Mouse (Mus musculus): Measurements from ENCODE around the gene Hdac11. TPM values are rescaled to one million over a fixed set of nuclear protein-coding genes. Genes with fewer than 3 reads are reported as not detected.

Hdac11 gene
- total RNA-seq, 2 experiments from 2014 or later, result 15.7 to 16.7 TPM

DNA sequence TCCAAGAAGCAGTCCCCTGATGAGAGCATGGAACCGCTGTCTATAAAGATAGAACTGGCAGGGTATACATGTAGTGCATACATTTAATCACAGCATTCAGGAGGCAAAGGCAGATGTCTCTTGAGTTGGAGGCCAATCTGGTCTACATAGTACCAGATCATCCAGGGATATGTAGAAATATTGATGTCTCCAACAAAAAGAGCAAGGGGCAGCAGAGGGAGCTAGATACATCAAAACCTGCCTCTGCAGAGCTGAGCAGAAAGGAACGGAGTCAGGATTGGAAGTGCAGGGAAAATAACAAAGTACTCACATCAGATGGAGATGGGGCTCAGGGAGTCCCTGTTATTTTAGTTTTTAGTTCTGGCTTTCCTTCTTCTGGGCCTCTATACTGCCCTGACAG lies 8.1 kb downstream of the Hdac11 start:
- no peak for DNase-seq
- intact Hi-C loops (cut with DNase I), result loop anchor here (10.0 kb wide), 1 partner anchor 350 kb away; the partner anchor contains the start of genes Lsm3 and Xpc

DNA sequence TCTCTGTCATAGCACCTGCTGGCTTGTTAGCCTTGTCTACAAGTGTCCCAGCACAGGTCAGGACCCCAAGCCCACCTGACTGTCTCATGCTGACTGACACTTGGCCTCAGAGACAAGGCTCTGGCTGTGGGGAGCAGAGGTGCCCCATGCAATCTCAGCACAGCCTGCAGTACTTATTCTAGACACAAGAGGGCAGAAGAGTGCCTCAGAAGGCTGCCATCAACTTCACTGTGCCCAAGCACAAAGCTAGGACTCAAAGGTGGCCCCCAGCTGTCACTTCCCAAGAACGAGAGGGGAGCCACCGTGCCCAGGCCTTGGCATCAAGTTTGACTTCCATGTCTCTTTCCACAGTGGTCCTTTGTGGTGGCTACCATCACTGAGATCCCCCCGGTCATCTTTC lies 8.7 kb downstream of the Hdac11 start:
- DNase-seq, result peak; percentile 77 to 81

DNA sequence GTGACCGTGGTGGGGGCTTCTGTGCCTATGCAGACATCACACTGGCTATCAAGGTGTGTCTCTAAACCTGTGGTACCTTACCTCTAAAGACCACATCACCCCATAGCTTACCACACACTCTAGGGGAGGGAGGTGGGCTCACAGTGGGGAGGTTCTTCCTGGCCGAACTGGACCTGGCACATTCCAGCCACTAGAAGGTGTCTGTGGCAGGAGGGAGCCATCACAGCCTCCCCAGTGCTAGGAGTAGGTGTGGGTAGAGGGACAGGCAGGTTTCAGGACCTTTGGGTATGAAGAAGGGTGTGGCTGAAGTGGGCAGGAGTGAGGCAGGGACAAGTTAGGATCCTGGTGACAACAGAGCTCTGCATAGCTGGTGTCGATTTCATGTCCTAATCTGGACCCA lies 11.4 kb downstream of the Hdac11 start:
- intact Hi-C loops (cut with DNase I), result loop anchor here (2.0 to 10.0 kb wide), 2 partner anchors 247 to 347 kb away; partner anchors contain the start of genes Lsm3 and Xpc
- DNase-seq, result no peak

More for the DNA sequence above, 8.7 kb downstream of the Hdac11 start:
- intact Hi-C loops (cut with DNase I), result loop anchor here (1.0 to 10.0 kb wide), 2 partner anchors 112 to 350 kb away; partner anchors contain the start of genes Lsm3 and Xpc

DNA sequence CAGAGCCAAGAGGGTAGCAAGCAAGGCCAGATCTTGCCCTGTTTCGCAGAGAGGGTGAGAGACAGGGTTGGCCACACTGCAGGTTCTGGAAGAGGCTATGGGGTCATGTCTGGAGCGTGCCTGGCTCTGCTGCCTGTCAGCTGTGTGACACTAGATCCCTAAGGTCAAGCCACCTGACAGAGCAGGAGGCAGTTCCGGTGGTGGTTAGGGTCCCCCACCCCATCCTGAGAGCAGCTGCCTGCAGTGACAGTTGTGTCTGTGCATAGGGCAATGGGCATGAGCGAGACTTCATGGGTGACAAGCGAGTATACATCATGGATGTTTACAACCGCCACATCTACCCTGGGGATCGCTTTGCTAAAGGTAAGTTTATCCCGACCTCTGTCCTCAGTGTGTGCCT lies 12.7 kb downstream of the Hdac11 start:
- DNase-seq, result no peak
- intact Hi-C loops (cut with DNase I), result loop anchor here (10.0 kb wide), 1 partner anchor 346 kb away; the partner anchor contains the start of genes Lsm3 and Xpc

DNA sequence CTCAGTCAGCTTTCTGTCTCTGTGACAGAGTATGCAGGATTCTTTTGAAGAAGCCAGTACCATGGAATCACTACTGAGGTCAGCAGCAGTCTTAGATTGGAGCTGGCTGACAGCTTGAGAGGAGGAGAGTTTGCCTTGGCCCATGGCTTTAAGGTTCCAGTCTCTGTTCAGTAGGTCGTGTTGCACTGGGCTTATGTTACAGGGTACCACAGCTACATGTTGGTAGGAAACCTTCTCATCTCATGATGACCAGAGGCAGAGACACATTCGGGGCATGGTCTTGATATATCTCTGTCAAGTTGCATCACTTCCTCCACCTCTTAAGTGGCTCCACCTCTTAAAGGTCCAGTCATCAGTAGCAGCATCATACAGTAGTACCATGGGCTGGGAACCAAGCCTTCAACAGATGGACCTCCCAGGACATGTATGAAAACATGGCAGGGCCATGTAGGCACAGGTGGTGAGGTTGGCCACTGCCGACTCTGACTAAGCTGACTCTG lies 15.0 kb downstream of the Hdac11 start:
- intact Hi-C loops (cut with DNase I), result no loop called here

DNA sequence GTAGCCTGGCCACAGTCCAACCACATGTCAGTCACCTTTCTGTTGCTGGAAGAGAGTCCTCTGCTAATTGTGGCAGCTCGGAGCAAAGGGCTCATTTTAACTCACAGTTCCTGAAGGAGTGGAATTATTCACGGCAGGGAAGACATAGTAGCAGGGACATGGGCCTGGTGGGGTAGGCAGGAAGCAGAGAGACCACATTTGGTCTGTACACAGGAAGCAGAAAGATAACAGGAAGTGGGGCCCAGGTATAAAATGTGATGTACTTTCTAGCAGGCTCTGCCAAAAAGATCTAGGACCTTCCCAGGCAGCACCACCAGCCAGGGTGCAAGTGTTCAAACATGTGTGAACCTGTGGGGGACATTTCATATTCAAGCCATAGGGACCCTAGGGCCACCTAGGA lies 15.9 kb downstream of the Hdac11 start:
- DNase-seq, result no peak
- intact Hi-C loops (cut with DNase I), result no loop called here

More for the DNA sequence above, 15.0 kb downstream of the Hdac11 start:
- DNase-seq, result no peak

DNA sequence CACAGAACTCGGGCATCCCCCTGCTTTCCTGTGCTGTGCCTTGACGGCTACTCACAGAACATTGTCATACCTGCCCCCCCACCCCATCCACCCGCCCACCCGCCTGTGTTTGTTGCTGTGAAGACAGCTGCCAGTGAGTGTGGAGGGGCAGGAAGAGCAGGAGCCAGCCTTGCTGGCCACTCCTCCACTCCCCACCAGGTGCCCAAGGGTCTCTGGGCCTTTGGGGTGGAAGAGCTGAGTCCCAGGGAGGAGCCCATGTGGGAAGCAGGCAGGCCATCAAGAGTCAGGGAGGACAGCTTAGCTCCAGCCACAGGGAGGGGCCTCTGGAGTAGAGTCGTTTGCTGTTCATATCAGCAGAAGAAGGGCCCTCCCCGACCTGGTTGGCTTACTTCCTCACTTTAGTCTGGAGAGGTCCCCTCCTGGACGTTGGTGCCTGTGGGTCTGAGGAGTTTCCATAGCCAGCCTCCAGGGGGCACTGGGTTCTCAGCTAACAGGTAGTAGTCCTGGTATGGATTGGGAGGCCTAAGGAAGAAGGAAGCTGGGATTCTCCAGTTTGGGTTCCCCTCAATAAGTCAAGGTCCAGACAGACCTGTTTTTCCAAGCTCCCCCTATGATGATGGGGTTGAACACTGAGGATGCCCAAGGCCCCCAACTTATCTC lies 16.9 kb downstream of the Hdac11 start:
- DNase-seq, result peak; percentile 76 to 79
- intact Hi-C loops (cut with DNase I), result loop anchor here (1.0 kb wide), 2 partner anchors 104 to 108 kb away; no protein-coding TSS in a partner anchor

DNA sequence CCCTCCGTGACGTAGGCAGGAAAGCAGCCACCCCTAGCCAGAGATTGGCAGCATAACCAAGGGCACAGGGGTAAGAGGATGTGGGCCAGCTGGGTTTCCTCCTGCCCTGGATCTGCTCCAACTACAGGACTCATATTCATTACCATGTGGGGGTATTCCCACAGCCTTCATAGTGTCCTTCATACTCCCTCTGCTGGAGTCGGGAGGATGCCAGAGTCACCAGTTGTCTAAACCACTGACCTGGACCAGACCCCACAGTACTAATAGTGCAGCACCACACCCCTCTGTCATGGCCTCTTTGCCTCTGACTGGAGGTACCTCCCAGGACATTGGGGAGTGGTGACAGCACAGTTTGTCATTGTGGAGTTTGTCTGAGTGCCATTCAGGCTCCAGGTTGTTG lies 17.7 kb downstream of the Hdac11 start:
- DNase-seq, result no peak
- intact Hi-C loops (cut with DNase I), result no loop called here

DNA sequence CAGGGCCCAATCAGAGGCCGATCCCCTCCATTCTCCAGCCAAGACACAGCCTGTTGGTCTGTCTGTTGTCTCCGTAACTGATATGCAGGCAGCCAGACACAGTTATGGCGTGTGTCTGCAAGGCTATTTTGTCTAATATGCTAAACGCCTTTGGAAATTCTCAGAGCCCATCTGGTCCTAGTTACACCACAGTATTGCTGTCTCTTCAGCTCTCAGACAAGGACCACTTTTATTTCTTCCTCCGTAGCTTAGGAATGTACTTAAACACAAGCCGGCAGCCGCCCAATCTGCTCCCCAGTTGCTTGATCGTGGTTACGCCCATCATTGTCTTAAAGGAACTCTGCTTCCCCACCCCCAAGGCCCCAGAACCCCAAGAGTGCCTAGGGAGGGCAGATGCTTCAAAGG lies 24.3 kb downstream of the Hdac11 start:
- intact Hi-C loops (cut with DNase I), result loop anchor here (2.0 kb wide), 1 partner anchor 32 kb away; the partner anchor contains the start of gene Fbln2
- peak in 1 of 2 experiments; percentile 54 for DNase-seq

DNA sequence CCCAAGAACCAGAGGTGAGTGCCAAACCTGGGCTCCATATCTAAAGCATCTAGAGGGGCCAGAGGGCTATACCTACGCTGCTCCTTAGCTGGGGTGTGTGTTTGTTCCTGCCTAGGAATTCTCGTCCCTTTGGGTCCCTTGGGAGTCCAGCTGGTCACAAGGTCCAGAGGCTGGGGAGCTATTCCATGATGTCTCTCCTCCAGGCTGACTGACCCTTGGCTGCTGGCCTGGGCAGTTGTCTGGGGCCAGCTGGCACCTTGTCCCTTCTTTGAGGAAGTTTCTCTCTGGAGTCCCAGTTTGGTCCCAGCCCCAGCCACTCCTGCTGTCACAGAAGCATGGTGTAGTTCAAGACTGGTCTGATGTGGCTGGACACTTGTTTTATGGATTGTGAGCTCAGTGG lies 24.9 kb downstream of the Hdac11 start:
- intact Hi-C loops (cut with DNase I), result loop anchor here (2.0 kb wide), 1 partner anchor 31 kb away; the partner anchor contains the start of gene Fbln2
- peak; percentile 87 to 91 for DNase-seq

DNA sequence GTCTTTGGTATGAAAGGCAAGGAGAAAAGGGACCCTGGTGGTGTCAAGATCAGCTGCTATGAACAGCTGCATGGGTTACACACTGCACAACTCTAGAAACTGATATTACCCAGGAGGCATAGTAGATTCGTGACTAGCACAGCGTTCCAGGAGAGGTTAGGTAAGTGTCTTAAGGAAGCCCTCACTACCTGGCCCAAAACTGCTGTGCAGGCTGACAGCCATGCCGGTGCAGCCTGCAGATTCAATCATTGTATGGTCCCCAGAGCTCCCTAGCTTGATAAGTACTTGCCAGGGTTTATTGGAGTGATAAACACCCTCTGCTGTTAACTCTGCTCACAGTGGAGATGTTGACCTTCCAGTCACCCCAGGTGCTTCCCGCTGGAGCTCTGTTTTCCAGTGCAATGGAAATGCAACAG lies 25.6 kb downstream of the Hdac11 start:
- DNase-seq, result no peak
- intact Hi-C loops (cut with DNase I), result no loop called here

DNA sequence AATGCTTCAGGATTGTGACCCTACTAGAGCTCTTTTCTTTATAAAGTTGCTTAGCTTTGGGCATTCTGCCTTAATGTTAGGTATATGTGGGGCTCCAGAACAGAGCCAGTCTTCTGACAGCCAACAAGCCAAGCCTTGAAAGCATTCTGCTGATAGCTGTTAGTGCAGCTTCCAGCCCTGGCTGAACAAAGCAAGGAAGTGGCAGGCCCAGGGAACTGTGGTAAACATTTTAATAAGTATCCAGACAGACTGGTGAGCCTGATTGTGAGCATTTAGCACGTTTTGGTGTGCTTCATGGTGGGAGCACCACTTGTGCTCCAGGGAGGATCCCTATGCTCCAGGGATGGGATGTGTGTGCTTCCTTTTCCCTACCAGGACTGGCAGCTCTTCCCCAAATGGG lies 26.6 kb downstream of the Hdac11 start:
- intact Hi-C loops (cut with DNase I), result no loop called here
- no peak for DNase-seq

DNA sequence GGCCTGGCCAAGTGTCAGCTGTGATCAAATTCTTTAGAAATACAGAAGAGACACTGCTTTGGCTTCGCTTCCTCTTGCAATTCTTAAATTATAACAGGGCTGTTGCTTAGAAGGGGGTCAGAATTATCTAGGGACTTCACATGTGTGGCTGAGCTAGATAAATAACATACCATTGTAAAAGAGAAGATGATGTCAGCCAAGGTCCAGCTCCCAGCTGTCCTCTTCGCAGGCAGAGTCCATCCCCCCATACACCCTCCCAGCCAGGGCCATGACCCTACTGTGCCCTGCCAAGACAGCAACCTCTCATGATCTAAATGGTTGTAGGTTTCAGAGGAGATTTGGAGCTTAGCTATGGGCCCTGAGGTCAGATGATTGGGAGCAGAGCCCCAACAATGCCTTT lies 27.5 kb downstream of the Hdac11 start:
- DNase-seq, result peak in 1 of 2 experiments; percentile 53
- intact Hi-C loops (cut with DNase I), result no loop called here

DNA sequence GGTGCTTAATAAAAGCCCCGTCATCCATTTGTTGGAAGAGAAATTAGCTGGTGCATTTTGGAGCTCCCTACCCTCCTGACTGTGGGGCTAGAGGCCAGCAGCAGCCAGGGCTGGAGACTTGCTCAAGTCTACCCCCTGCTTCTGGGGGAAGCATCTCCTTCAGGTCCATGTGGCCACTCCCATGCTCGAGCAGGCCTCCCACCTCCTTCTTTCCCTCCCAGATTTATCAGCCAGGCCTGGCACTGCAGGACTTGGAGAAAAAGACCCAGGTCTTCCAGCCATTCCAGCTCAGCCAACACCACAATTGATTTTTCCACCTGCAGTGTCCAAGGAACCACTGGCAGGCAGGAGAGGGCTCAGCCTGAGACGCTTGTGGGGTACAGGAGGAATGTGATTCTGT lies 28.3 kb downstream of the Hdac11 start:
- intact Hi-C loops (cut with DNase I), result no loop called here
- no peak for DNase-seq

DNA sequence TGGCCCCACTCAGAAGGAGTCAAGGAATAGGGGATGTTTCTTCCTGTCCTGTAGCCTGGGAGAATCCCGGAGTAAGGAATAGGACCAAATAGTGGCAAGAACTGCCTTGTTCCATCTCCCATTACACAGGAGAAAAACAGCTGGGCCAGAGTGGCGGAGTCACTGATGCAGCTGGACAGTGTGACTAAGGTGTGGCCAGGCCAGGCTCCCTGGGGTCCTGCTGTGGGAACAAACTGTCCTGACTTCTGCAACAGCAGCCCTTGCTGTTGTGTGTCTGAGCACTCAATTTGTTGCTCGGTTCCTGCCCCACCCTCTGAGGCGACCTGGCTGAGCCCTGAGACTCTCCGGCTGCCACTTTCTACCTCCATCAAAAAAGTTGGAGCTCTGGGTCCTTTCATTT lies 29.0 kb downstream of the Hdac11 start:
- intact Hi-C loops (cut with DNase I), result no loop called here
- DNase-seq, result peak; percentile 71

DNA sequence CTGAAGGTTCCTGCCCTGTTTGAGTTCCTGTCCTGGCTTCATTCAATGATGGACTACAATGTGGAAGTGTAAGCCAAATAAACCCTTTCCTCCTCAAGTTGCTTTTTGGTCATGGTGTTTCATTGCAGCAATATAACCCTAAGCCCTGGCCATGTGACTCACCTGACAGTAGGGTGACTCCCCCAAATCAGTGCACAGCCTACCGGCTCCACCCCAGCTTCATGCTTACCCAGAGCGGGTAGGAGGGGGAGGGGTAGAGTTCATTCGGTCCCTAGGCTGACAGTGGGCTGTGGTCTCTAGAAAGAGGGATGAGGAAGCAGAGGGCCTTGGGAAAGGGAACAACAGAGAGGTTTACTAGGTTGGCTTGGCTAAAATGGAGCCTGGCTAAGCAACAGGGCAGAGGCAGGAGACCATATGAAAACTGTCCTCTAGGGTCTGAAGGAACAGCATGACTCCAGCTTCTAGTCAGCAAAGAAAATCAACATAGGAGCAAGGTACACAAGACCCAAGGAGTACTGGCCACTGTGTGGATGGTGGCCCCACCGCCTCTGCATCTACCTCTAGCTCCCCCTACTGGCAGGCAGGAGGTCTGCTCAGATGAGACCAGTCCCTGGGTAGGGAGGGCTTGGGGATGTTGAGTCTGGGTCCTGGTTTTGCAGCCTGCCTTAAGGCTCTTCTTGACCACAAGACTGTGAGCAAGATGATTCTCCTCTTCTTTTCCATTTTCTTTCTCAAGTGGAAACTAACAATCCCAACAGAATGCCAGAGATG lies 29.9 kb downstream of the Hdac11 start:
- DNase-seq, result no peak
- intact Hi-C loops (cut with DNase I), result no loop called here

DNA sequence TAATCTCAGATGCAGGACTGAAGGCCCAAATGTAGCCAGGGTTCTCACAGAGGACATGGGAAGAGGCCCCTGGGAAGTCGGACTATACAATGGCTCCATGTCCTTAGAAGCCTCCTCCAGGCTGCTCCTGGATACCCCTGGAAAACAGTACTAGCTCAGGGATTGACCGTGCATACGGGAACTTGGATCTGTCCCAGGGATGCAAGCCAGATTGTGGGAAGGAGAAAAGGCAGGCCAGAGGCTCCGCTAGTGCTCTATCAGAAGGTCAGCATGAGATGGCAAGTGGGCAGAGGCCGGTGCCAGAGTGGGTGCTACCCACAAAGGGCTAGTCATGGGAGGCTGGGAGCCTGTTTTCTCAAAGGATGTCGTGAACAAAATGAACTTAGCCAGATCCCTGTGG lies 30.5 kb downstream of the Hdac11 start:
- intact Hi-C loops (cut with DNase I), result no loop called here

DNA sequence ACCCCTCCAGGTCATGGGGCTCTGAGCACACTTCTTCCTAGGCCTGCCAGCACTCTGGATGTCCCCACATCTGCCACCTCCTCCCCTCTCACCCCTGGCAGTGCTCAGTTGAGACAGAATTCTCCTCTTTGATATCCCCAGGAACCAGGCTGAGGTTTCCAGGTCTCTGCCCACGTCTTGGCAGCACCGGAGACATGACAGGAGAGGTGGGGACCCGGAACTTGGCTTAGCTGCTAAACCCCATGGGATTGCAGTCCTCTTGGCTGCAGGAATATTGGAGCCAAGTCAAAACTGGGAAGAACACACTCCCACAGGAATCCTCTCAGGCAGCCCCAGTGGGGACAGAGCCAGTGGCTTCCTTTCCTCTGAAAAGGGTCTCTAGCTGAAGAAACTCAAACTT lies 31.4 kb downstream of the Hdac11 start:
- intact Hi-C loops (cut with DNase I), result no loop called here
- peak in 1 of 2 experiments; percentile 58 for DNase-seq

More for the DNA sequence above, 30.5 kb downstream of the Hdac11 start:
- no peak for DNase-seq

DNA sequence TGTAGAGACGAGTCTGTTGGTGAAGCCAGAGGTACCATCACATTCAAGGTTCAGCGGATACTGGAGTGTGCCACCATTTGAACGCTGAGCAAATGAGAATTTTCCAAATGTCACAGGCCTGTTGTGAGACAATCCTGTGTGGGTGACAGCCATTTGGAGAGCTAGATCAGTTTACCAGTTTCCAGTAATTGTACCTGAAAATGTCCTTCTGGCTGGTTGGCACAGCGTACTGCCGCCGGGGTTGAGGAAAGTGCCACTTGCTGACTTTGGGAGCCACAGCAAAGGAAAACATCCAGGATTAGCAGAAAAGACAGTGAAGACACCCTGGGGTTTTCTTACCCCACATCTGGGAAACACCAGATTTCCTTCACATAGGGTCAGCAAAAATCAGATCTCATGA lies 33.5 kb downstream of the Hdac11 start:
- intact Hi-C loops (cut with DNase I), result no loop called here
- DNase-seq, result no peak

DNA sequence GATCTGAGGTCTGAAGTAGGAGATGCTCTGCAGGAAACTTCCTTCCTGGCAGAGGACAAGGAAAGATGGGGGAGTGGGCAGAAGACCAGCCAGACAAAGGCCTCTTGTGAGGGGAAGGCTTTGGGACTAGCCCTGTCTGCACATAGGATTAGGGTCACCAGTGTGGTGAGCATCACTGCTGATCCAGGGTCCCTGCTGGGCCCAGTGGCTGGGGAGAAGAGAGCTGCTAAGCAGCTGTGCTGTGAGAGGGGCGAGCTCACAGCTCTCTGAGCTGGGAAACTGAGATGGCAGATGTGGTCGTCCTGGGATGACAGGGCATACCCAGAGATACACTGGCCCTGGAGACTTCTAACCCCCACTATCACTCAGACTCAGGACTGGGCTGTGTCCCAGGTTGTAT lies 35.0 kb downstream of the Hdac11 start:
- no peak for DNase-seq
- intact Hi-C loops (cut with DNase I), result no loop called here

DNA sequence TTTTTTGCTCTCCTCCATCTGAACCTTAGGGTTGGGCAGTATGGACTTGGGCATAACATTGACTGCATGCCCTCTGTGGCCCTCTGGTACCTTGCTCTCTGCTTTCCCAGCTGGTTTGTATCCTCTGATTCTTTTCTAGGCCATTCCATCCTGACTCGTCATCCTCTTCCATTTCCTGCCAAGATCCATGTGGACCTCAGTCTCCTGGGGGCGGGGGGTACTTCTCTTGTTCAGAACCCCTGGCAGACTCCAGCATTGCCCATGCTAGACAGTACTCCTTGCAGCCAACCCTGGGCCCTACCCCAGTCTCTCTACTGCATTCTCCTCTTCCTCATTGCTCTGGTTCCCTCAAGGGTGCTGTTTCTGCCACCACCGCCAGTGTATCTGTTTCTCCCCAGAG lies 36.0 kb downstream of the Hdac11 start:
- intact Hi-C loops (cut with DNase I), result no loop called here
- DNase-seq, result no peak

Data from heart, postnatal 36 days (tissue).